In the genomic region with DNA sequence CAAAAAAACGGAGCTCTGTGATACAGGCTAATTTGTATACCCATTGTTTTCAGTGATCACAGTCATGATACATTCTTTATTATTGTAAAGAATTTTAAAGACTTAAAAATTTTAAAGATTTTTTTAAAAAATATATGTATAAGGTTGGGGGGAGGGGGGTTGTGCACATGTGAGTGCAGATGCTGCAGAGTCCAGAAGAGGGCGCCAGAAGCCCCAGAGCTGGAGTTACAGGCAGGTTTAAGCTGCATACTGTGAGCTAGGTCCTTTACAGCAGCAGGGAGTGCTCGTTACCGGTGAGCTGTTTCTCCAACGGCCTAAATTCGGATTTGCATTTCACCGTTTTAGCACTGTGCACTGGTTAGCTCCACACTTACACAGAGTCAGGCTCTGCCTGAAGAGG, we compare ENCODE assay signal across 31 mouse cellular contexts.
DNase-seq lines count a peak whose midpoint lies in the region; ATAC-seq and TF ChIP-seq lines count a peak whose summit lies in the region.
"Had no signal": no experiment of that assay in that cellular context is flagged by ENCODE, and none has a peak within 500 bp of the region (broad histone marks: within the 10 kb centered on the region; RNA-seq: fewer than 3 reads in every experiment).

No protein-coding gene starts in this region.

- WGBS in heart, adult 2 months: 90% methylated on average over 7 of the region's 7 CpGs
- 85% methylated on average over 7 of the region's 7 CpGs for WGBS in heart, embryonic 11.5 days (ENCODE audit: insufficient replicate concordance)
- WGBS in liver, postnatal 0 days (ENCODE audit: insufficient replicate concordance): 76% methylated on average over 7 of the region's 7 CpGs
- WGBS in liver, embryonic 11.5 days: 85% methylated on average over 7 of the region's 7 CpGs

- ATAC-seq in heart, embryonic 11.5 days (replicated peaks; ENCODE audit: insufficient number of reproducible peaks, low FRiP score, low TSS enrichment): no peak
- ATAC-seq in liver, postnatal 0 days: no peak
- no peak for ATAC-seq in liver, embryonic 11.5 days (replicated peaks; ENCODE audit: low FRiP score)
- ATAC-seq: activated CD4-positive, CD25-positive, alpha-beta regulatory T cell, adult 4 months; forebrain, embryonic 16.5 days; intestine, embryonic 16.5 days; lung, postnatal 0 days; midbrain, embryonic 13.5 days had no signal

- no peaks in the 10 kb centered on the region for H3K27me3 ChIP-seq in heart, adult 2 months (ENCODE audit: control insufficient read depth, insufficient read depth, low read length)
- H3K27me3 ChIP-seq in heart, embryonic 11.5 days (ENCODE audit: control insufficient read depth, insufficient read depth, low read length): no peaks in the 10 kb centered on the region
- H3K27me3 ChIP-seq in liver, postnatal 0 days (ENCODE audit: insufficient read depth, low read length): no peaks in the 10 kb centered on the region
- no peaks in the 10 kb centered on the region for H3K27me3 ChIP-seq in liver, embryonic 11.5 days (replicated peaks; ENCODE audit: control insufficient read depth, insufficient read depth, low read length)
- H3K27me3 ChIP-seq: hindbrain, embryonic 13.5 days; limb, embryonic 13.5 days; midbrain, embryonic 13.5 days; neural tube, embryonic 15.5 days; stomach, embryonic 15.5 days had no signal

- DNase-seq in heart, adult 2 months: no peak
- DNase-seq in liver, postnatal 0 days: no peak
- no peak for DNase-seq in liver, embryonic 11.5 days (ENCODE audit: low spot score)
- peak; percentile 22 for DNase-seq in ES-CJ7 (ENCODE audit: low read depth, low spot score)
- DNase-seq in spleen, postnatal 4 days (ENCODE audit: low spot score in 2 of 2): no peak
- DNase-seq: adrenal gland, adult 2 months; cerebellum, adult 11 months; cerebellum, adult 9-10 months; gastrocnemius, postnatal 10 days; heart, postnatal 36 days; kidney, adult 8-10 months; kidney, postnatal 10 days; layer of hippocampus, adult 9-11 months; retina, postnatal 1 day; right cerebral cortex, postnatal 14 days; thymus, adult 2 months; thymus, postnatal 36 days had no signal

- no peak overlapping the region for H3K27ac ChIP-seq in heart, adult 2 months
- H3K27ac ChIP-seq in heart, embryonic 11.5 days (ENCODE audit: low read depth, low read length): no peak overlapping the region
- no peak overlapping the region for H3K27ac ChIP-seq in liver, postnatal 0 days (ENCODE audit: low read depth)
- H3K27ac ChIP-seq in liver, embryonic 11.5 days (ENCODE audit: low read depth, low read length): no peak overlapping the region
- H3K27ac ChIP-seq in cortical plate, adult 2 months (ENCODE audit: insufficient read depth, low read length): no peak overlapping the region
- H3K27ac ChIP-seq: heart, embryonic 10.5 days; hindbrain, embryonic 13.5 days; limb, embryonic 13.5 days; macrophage; midbrain, embryonic 13.5 days; neural tube, embryonic 15.5 days; stomach, embryonic 15.5 days had no signal

- no peak for TF ChIP-seq EP300 in heart, adult 2 months (IDR thresholded peaks at IDR 0.05; ENCODE audit: insufficient read depth, low read depth, low read length)
- TF ChIP-seq EP300 in liver, postnatal 0 days (IDR thresholded peaks at IDR 0.05; ENCODE audit: low read depth): no peak

- H3K9me3 ChIP-seq in heart, embryonic 11.5 days (replicated peaks; ENCODE audit: control insufficient read depth, low read length): no peaks in the 10 kb centered on the region
- H3K9me3 ChIP-seq in liver, postnatal 0 days (ENCODE audit: low read length): no peaks in the 10 kb centered on the region
- H3K9me3 ChIP-seq in liver, embryonic 11.5 days (ENCODE audit: control insufficient read depth, low read length): no peaks in the 10 kb centered on the region
- H3K9me3 ChIP-seq: heart, embryonic 10.5 days; hindbrain, embryonic 13.5 days; limb, embryonic 13.5 days; midbrain, embryonic 13.5 days; neural tube, embryonic 15.5 days; stomach, embryonic 15.5 days had no signal

- TF ChIP-seq POLR2A in heart, adult 2 months (IDR thresholded peaks at IDR 0.05; ENCODE audit: insufficient read depth, low read depth, low read length): no peak
- no peak for TF ChIP-seq POLR2A in cortical plate, adult 2 months (IDR thresholded peaks at IDR 0.05; ENCODE audit: extremely low read depth, insufficient read depth, low read length)

- no peak overlapping the region for H3K9ac ChIP-seq in heart, adult 2 months (ENCODE audit: low read depth, low read length)
- H3K9ac ChIP-seq in heart, embryonic 11.5 days (ENCODE audit: low read depth, low read length): no peak overlapping the region
- no peak overlapping the region for H3K9ac ChIP-seq in liver, postnatal 0 days (replicated peaks)
- H3K9ac ChIP-seq in liver, embryonic 11.5 days (ENCODE audit: low read depth, low read length): no peak overlapping the region
- H3K9ac ChIP-seq: hindbrain, embryonic 13.5 days; limb, embryonic 13.5 days; midbrain, embryonic 13.5 days; neural tube, embryonic 15.5 days; stomach, embryonic 15.5 days had no signal

- no peak overlapping the region for H3K4me3 ChIP-seq in heart, adult 2 months
- H3K4me3 ChIP-seq in heart, embryonic 11.5 days (ENCODE audit: low read depth, low read length): no peak overlapping the region
- no peak overlapping the region for H3K4me3 ChIP-seq in liver, postnatal 0 days (ENCODE audit: low read depth, low read length)
- no peak overlapping the region for H3K4me3 ChIP-seq in liver, embryonic 11.5 days (ENCODE audit: low read depth, low read length)
- no peak overlapping the region for H3K4me3 ChIP-seq in cortical plate, adult 2 months (ENCODE audit: insufficient read depth, low read length)
- H3K4me3 ChIP-seq: erythroblast, embryonic 14.5 days; heart, embryonic 10.5 days; hindbrain, embryonic 13.5 days; limb, embryonic 13.5 days; midbrain, embryonic 13.5 days; neural tube, embryonic 15.5 days; stomach, embryonic 15.5 days had no signal

- no peaks in the 10 kb centered on the region for H3K36me3 ChIP-seq in heart, adult 2 months (ENCODE audit: control insufficient read depth, insufficient read depth, low read length)
- peaks cover 18% of the 10 kb centered on the region for H3K36me3 ChIP-seq in heart, embryonic 11.5 days (ENCODE audit: control insufficient read depth, insufficient read depth, low read length)
- H3K36me3 ChIP-seq in liver, postnatal 0 days (replicated peaks; ENCODE audit: insufficient read depth, low read length): peaks cover 4% of the 10 kb centered on the region; the same call in 1 of the 2 replicates
- H3K36me3 ChIP-seq in liver, embryonic 11.5 days (ENCODE audit: control insufficient read depth, insufficient read depth, low read length): peaks cover 4% of the 10 kb centered on the region
- H3K36me3 ChIP-seq: neural tube, embryonic 15.5 days; stomach, embryonic 15.5 days had no signal

- peaks cover 7% of the 10 kb centered on the region; the same call in 1 of the 2 replicates for H3K4me1 ChIP-seq in heart, adult 2 months (ENCODE audit: control insufficient read depth, insufficient read depth, low read length)
- H3K4me1 ChIP-seq in heart, embryonic 11.5 days (ENCODE audit: control insufficient read depth, insufficient read depth, low read length): peaks cover 6% of the 10 kb centered on the region; the same call in 1 of the 2 replicates
- H3K4me1 ChIP-seq in liver, postnatal 0 days (ENCODE audit: insufficient read depth): peaks cover 6% of the 10 kb centered on the region; the same call in 1 of the 2 replicates
- no peaks in the 10 kb centered on the region for H3K4me1 ChIP-seq in liver, embryonic 11.5 days (replicated peaks; ENCODE audit: control insufficient read depth, insufficient read depth, low read length)
- peaks cover 3% of the 10 kb centered on the region; the same call in 1 of the 2 replicates for H3K4me1 ChIP-seq in cortical plate, adult 2 months (ENCODE audit: control insufficient read depth, insufficient read depth, low read length)
- H3K4me1 ChIP-seq: midbrain, embryonic 13.5 days; neural tube, embryonic 15.5 days had no signal

- no peak overlapping the region for H3K4me2 ChIP-seq in heart, embryonic 11.5 days
- H3K4me2 ChIP-seq in liver, postnatal 0 days (ENCODE audit: low read depth, low read length): no peak overlapping the region
- no peak overlapping the region for H3K4me2 ChIP-seq in liver, embryonic 11.5 days
- H3K4me2 ChIP-seq: hindbrain, embryonic 13.5 days; limb, embryonic 13.5 days; midbrain, embryonic 13.5 days; neural tube, embryonic 15.5 days; stomach, embryonic 15.5 days had no signal

- no peaks in the 10 kb centered on the region for H3K79me2 ChIP-seq in heart, adult 2 months (replicated peaks; ENCODE audit: control insufficient read depth, insufficient read depth, low read length)

- intact Hi-C loops in heart, adult 2 months (cut with DNase I): no loop called here

- TF ChIP-seq CTCF in heart, adult 2 months (IDR thresholded peaks at IDR 0.05): peak; percentile 19; the same call in 1 of the 2 replicates
- TF ChIP-seq CTCF in liver, postnatal 0 days (IDR thresholded peaks at IDR 0.05; ENCODE audit: low read depth): peak; percentile 35
- 0 out of 2 replicates have a peak, but pooled peaks have one; percentile 6 for TF ChIP-seq CTCF in cortical plate, adult 2 months (IDR thresholded peaks at IDR 0.05; ENCODE audit: extremely low read depth, insufficient read depth, low read length)
